Mouse (Mus musculus) embryonic fibroblast, embryonic 13.5 days (primary cell): Measurements from ENCODE around the gene Dgat2.

Experiments
- CTCF ChIP-seq: IDR thresholded peaks from 2 replicates; pipeline ENCODE4 v1.5.1; 2011; ENCODE audit warnings: mild to moderate bottlenecking, control low read depth, low read length, moderate library complexity, borderline replicate concordance; ENCODE audit not compliant: insufficient read depth
- POLR2A ChIP-seq: IDR thresholded peaks from 2 replicates; pipeline ENCODE4 v1.6.1; 2011; ENCODE audit warnings: low read depth, mild to moderate bottlenecking, control low read depth, low read length, moderate library complexity

- TF ChIP-seq CTCF (no peak), POLR2A (no peak)
Measured at GRCm38 (mm10) chr7:99126057-99126456, 56.5 kb downstream of the Dgat2 start.
